Mouse (Mus musculus) stomach, postnatal 0 days (tissue): ENCODE measurements at regions not wholly inside any gene's neighbourhood (a gene's known extent, or its start where the extent isn't known, plus 50 kb on each side); places are given as distances from the start of the nearest gene placed in this dataset.

Experiments used
- ATAC-seq: fragments of 200-750 bp; cut with Nextera tagmentation; 2 replicates; pipeline ENCODE4 v1.8.0; 2017; ENCODE audit not compliant: low FRiP score, low TSS enrichment
- DNase-seq: peaks from one replicate; pipeline ENCODE4 v3.0.0-alpha.2; 2016; ENCODE audit warnings: low spot score
- H3K27ac ChIP-seq: fragments of 300-500 bp; sonication (generic); replicated peaks from 2 replicates; pipeline ENCODE4 v1.5.1; 2014; ENCODE audit warnings: mild to moderate bottlenecking, control low read depth
- H3K27me3 ChIP-seq: fragments of 300-500 bp; sonication (generic); 2 replicates; pipeline ENCODE4 v1.6.1; 2014; ENCODE audit warnings: low read length; ENCODE audit not compliant: control insufficient read depth, insufficient read depth
- H3K36me3 ChIP-seq: fragments of 300-500 bp; sonication (generic); 2 replicates; pipeline ENCODE4 v1.6.1; 2014; ENCODE audit warnings: low read length, mixed read lengths; ENCODE audit not compliant: control insufficient read depth, insufficient read depth
- H3K4me1 ChIP-seq: fragments of 300-500 bp; sonication (generic); replicated peaks from 2 replicates; pipeline ENCODE4 v1.6.1; 2014; ENCODE audit warnings: antibody characterized with exemption; ENCODE audit not compliant: control insufficient read depth, insufficient read depth
- H3K4me2 ChIP-seq: fragments of 300-500 bp; sonication (generic); replicated peaks from 2 replicates; pipeline ENCODE4 v1.6.1; 2014; ENCODE audit warnings: low read depth, mild to moderate bottlenecking, control low read depth, moderate library complexity
- H3K4me3 ChIP-seq: fragments of 300-500 bp; sonication (generic); 2 replicates; pipeline ENCODE4 v1.5.1; 2014; ENCODE audit warnings: low read depth, low read length, control low read depth
- H3K9ac ChIP-seq: fragments of 300-500 bp; sonication (generic); 2 replicates; pipeline ENCODE4 v1.6.1; 2014; ENCODE audit warnings: mild to moderate bottlenecking, low read length, control low read depth, mixed read lengths
- H3K9me3 ChIP-seq: fragments of 300-500 bp; sonication (generic); 2 replicates; pipeline ENCODE4 v1.6.1; 2016; ENCODE audit warnings: low read length; ENCODE audit not compliant: control insufficient read depth
- CTCF ChIP-seq: IDR thresholded peaks from 2 replicates; pipeline ENCODE4 v1.5.1; 2016; ENCODE audit warnings: antibody characterized with exemption, low read depth, mild to moderate bottlenecking, moderate library complexity
- EP300 ChIP-seq: optimal IDR thresholded peaks from 2 replicates; pipeline ENCODE3; 2016; ENCODE audit warnings: antibody characterized with exemption
- WGBS: fragments of 180-500 bp; shearing (Covaris S2); extraction: QIAGEN DNeasy Blood & Tissue Kit; methylation state at CpG from one replicate; pipeline ENCODE4 v1.1.7; 2014; 5-methylcytosine and 5-hydroxymethylcytosine counted together

GRCm38 (mm10) chr11:113132078-113133064, 350.3 kb downstream of the Sox9 start:
- H3K36me3 ChIP-seq: no peaks in the 10 kb centered on the region
- DNase-seq (peak; percentile 83), ATAC-seq (peak; percentile 83)
- no peaks in the 10 kb centered on the region for H3K9me3 ChIP-seq
- 56% methylated on average over 23 of the region's 23 CpGs for WGBS
- peaks cover 10% of the 10 kb centered on the region; the same call in 1 of the 2 replicates for H3K4me1 ChIP-seq
- no peak for TF ChIP-seq EP300
- no peak for TF ChIP-seq CTCF
- H3K27me3 ChIP-seq: no peaks in the 10 kb centered on the region
- H3K4me2 ChIP-seq: peak overlapping the region; percentile 38
- no peak overlapping the region for H3K9ac ChIP-seq
- H3K27ac ChIP-seq: peak overlapping the region; percentile 49
- no peak overlapping the region for H3K4me3 ChIP-seq

DNA sequence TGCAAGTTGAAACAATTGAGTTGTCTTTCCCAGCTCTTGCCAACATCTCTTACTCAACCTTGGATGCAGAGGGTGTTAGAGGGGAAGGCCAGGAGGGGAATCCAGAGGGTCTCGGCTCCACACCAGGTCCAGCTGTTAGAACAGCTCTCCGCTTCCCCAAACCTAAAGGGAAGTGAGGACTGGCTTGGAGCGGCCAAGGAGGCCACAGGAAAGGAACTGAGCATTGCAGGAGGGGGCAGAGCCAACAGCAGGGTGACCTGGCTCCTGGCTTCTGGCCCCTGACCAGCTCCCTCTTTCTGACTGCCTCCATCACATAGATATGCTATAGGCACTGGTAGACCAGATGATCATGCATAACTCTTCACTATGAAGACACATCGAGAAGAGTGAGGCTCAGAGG, 351.4 kb downstream of the Sox9 start:
- no peak for TF ChIP-seq EP300
- no peak for TF ChIP-seq CTCF
- 68% methylated on average over 4 of the region's 4 CpGs for WGBS
- Histone ChIP-seq H3K4me1 (peaks cover 10% of the 10 kb centered on the region; the same call in 1 of the 2 replicates), H3K4me2 (no peak overlapping the region), H3K9me3 (no peaks in the 10 kb centered on the region), H3K27ac (peak overlapping the region; percentile 30; the same call in 1 of the 2 replicates), H3K4me3 (no peak overlapping the region), H3K9ac (no peak overlapping the region), H3K36me3 (no peaks in the 10 kb centered on the region), H3K27me3 (no peaks in the 10 kb centered on the region)
- DNase-seq (no peak), ATAC-seq (no peak)

- Histone ChIP-seq H3K27ac (no peak overlapping the region), H3K4me2 (no peak overlapping the region), H3K36me3 (no peaks in the 10 kb centered on the region), H3K27me3 (no peaks in the 10 kb centered on the region), H3K9ac (no peak overlapping the region), H3K4me3 (no peak overlapping the region), H3K9me3 (no peaks in the 10 kb centered on the region), H3K4me1 (peaks cover 10% of the 10 kb centered on the region; the same call in 1 of the 2 replicates)
- TF ChIP-seq CTCF: no peak
- TF ChIP-seq EP300: no peak
- WGBS: 56% methylated on average over 5 of the region's 5 CpGs
- no peak for ATAC-seq
- no peak for DNase-seq
Observed at GRCm38 (mm10) chr11:113135261-113135660, 353.2 kb downstream of the Sox9 start.

- Histone ChIP-seq H3K27me3 (no peaks in the 10 kb centered on the region), H3K4me2 (no peak overlapping the region), H3K9ac (no peak overlapping the region), H3K9me3 (no peaks in the 10 kb centered on the region), H3K4me3 (no peak overlapping the region), H3K27ac (no peak overlapping the region), H3K4me1 (no peaks in the 10 kb centered on the region), H3K36me3 (no peaks in the 10 kb centered on the region)
- peak; percentile 60 for DNase-seq
- 63% methylated on average over 5 of the region's 5 CpGs for WGBS
- TF ChIP-seq CTCF: no peak
- TF ChIP-seq EP300: no peak
- ATAC-seq: no peak
Observed at GRCm38 (mm10) chr11:113138462-113138861, 356.4 kb downstream of the Sox9 start.

DNA sequence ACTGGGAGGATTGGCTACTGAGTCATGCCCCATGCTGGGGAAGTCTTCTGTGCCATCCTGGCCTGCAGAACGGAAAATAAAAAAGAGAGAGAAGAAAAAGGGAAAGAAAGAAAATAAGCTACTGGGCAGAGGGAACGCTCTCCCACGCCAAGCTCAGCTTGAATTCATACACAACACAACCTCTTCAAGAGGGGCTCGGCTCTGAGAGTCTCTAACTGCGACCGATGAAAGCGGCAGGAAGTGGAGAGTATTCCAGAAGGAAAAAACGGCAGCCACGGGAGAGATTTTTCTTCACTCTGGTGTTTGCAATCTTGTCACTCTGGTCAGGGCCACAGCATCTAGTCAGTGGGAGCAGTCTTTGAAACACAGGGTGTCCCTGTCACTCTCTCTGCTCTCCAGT, 358.6 kb downstream of the Sox9 start:
- Histone ChIP-seq H3K27ac (no peak overlapping the region), H3K9me3 (no peaks in the 10 kb centered on the region), H3K27me3 (no peaks in the 10 kb centered on the region), H3K4me2 (no peak overlapping the region), H3K4me3 (no peak overlapping the region), H3K4me1 (no peaks in the 10 kb centered on the region), H3K9ac (no peak overlapping the region), H3K36me3 (no peaks in the 10 kb centered on the region)
- 73% methylated on average over 9 of the region's 9 CpGs for WGBS
- no peak for ATAC-seq
- DNase-seq: no peak
- TF ChIP-seq CTCF (no peak), EP300 (no peak)

DNA sequence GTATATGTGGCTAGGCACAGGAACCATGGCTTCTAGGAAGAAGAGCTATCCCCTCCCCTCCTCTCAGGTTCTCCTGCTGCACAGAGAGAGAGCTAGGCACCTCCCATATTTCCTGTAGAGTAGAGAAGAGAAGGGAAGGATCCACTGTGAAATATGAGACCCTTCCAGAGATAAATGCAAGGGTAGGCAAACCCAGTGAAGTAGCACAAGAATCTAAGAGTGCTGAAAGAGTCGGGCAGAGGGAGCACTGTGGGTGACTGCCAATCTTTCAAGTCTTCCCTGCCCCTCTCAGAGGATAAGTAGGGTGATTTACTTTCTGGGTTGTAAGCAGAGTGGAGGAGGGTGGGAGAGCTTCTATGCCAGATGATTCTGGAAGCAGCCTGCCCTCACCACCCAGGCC, 360.8 kb downstream of the Sox9 start:
- no peak overlapping the region for H3K4me3 ChIP-seq
- no peaks in the 10 kb centered on the region for H3K27me3 ChIP-seq
- no peak overlapping the region for H3K9ac ChIP-seq
- ATAC-seq (no peak), DNase-seq (no peak)
- no peaks in the 10 kb centered on the region for H3K36me3 ChIP-seq
- H3K27ac ChIP-seq: no peak overlapping the region
- peaks cover 4% of the 10 kb centered on the region; the same call in 1 of the 2 replicates for H3K4me1 ChIP-seq
- no peak overlapping the region for H3K4me2 ChIP-seq
- TF ChIP-seq CTCF: no peak
- H3K9me3 ChIP-seq: no peaks in the 10 kb centered on the region
- WGBS: 22% methylated on average over 1 of the region's 1 CpGs
